Mouse (Mus musculus) MEL (cell line): ENCODE measurements around the gene Olfr221. TPM values are rescaled to one million over a fixed set of nuclear protein-coding genes. Genes with fewer than 3 reads are reported as not detected.

ENCODE experiments used
- DNase-seq: peaks from one replicate; pipeline ENCODE4 v3.0.0; 2011; ENCODE audit warnings: low read depth, low spot score
- H3K27ac ChIP-seq: 2 replicates; pipeline ENCODE4 v1.5.1; 2012; ENCODE audit warnings: low read depth, mild to moderate bottlenecking, control low read depth, low read length, moderate library complexity; ENCODE audit not compliant: control insufficient read depth
- H3K27me3 ChIP-seq, 2 experiments: fragments of 150-350 bp in 1 of 2; sonication (generic) in 1 of 2; 2 replicates each; pipeline ENCODE4 v1.6.1; 2012; ENCODE audit warnings: low read length in 2 of 2, mild to moderate bottlenecking in 2 of 2, improper control_type of control experiment in 1 of 2, moderate library complexity in 1 of 2; ENCODE audit not compliant: insufficient read depth in 2 of 2, control insufficient read depth in 1 of 2
- H3K36me3 ChIP-seq, 2 experiments: 2 replicates each; pipeline ENCODE4 v1.6.1; 2012 to 2014; ENCODE audit warnings: low read length in 2 of 2, improper control_type of control experiment in 1 of 2, inconsistent platforms in 1 of 2, mild to moderate bottlenecking in 1 of 2; ENCODE audit not compliant: insufficient read depth in 2 of 2, control insufficient read depth in 1 of 2
- H3K4me1 ChIP-seq, 2 experiments: fragments of 150-350 bp in 1 of 2; sonication (generic) in 1 of 2; 2 replicates each; pipeline ENCODE4 v1.6.1; 2012; ENCODE audit warnings: low read length in 2 of 2, improper control_type of control experiment in 1 of 2, mild to moderate bottlenecking in 1 of 2; ENCODE audit not compliant: insufficient read depth in 2 of 2, control insufficient read depth in 1 of 2
- H3K4me3 ChIP-seq, 2 experiments: fragments of 150-350 bp in 1 of 2; sonication (generic) in 1 of 2; 2 replicates each; pipeline ENCODE4 v1.5.1; 2012; ENCODE audit warnings: low read depth in 2 of 2, low read length in 2 of 2, mild to moderate bottlenecking in 2 of 2, moderate library complexity in 2 of 2, control low read depth in 1 of 2, improper control_type of control experiment in 1 of 2; ENCODE audit not compliant: control insufficient read depth in 1 of 2, insufficient read depth in 1 of 2
- H3K79me2 ChIP-seq: 2 replicates; pipeline ENCODE4 v1.6.1; 2012; ENCODE audit warnings: mild to moderate bottlenecking, low read length, moderate library complexity; ENCODE audit not compliant: control insufficient read depth, poor library complexity, insufficient read depth
- H3K9ac ChIP-seq: 2 replicates; pipeline ENCODE4 v1.6.1; 2012; ENCODE audit warnings: low read depth, mild to moderate bottlenecking, control low read depth, low read length, moderate library complexity; ENCODE audit not compliant: control insufficient read depth, poor library complexity, severe bottlenecking
- H3K9me3 ChIP-seq: fragments of 150-350 bp; sonication (generic); replicated peaks from 2 replicates; pipeline ENCODE4 v1.6.1; 2012; ENCODE audit warnings: mild to moderate bottlenecking, low read length, improper control_type of control experiment, moderate library complexity; ENCODE audit not compliant: insufficient read depth
- CTCF ChIP-seq, 3 experiments: IDR thresholded peaks in 2 of 3; conservative IDR thresholded peaks in 1 of 3; 2 replicates each; pipeline ENCODE4 v1.5.1; 2011 to 2012; ENCODE audit warnings: low read length in 3 of 3, low read depth in 2 of 3, mild to moderate bottlenecking in 2 of 3, improper control_type of control experiment in 1 of 3, inconsistent platforms in 1 of 3, mixed read lengths in 1 of 3, moderate library complexity in 1 of 3; ENCODE audit not compliant: control insufficient read depth in 1 of 3, insufficient read depth in 1 of 3, poor library complexity in 1 of 3, severe bottlenecking in 1 of 3
- E2F4 ChIP-seq: IDR thresholded peaks from 2 replicates; pipeline ENCODE4 v1.6.1; 2011; ENCODE audit warnings: low read depth, low read length, improper control_type of control experiment, borderline replicate concordance
- EP300 ChIP-seq, 2 experiments: IDR thresholded peaks; 2 replicates each; pipeline ENCODE4 v1.6.1; 2011; ENCODE audit warnings: improper control_type of control experiment in 2 of 2, low read length in 2 of 2, low read depth in 1 of 2, mild to moderate bottlenecking in 1 of 2
- GATA1 ChIP-seq: IDR thresholded peaks from 2 replicates; pipeline ENCODE4 v1.6.1; 2011; ENCODE audit warnings: low read depth, low read length, improper control_type of control experiment
- MEF2A ChIP-seq: IDR thresholded peaks from 2 replicates; pipeline ENCODE4 v1.6.1; 2014; ENCODE audit warnings: low read depth, mild to moderate bottlenecking, inconsistent platforms, low read length, improper control_type of control experiment; ENCODE audit not compliant: poor library complexity, insufficient replicate concordance, severe bottlenecking; ENCODE audit errors: extremely low read depth
- POLR2A ChIP-seq, 2 experiments: IDR thresholded peaks; 2 replicates each; pipeline ENCODE4 v1.6.1; 2011 to 2012; ENCODE audit warnings: low read length in 2 of 2, mild to moderate bottlenecking in 2 of 2, control low read depth in 1 of 2, improper control_type of control experiment in 1 of 2, low read depth in 1 of 2, moderate library complexity in 1 of 2; ENCODE audit not compliant: control insufficient read depth in 1 of 2, insufficient read depth in 1 of 2, poor library complexity in 1 of 2
- POLR2AphosphoS2 ChIP-seq: IDR thresholded peaks from 2 replicates; pipeline ENCODE4 v1.6.1; 2011; ENCODE audit warnings: low read length, improper control_type of control experiment
- TBP ChIP-seq: IDR thresholded peaks from 2 replicates; pipeline ENCODE4 v1.8.0; 2011; ENCODE audit warnings: low read depth, low read length, improper control_type of control experiment
- TCF12 ChIP-seq: IDR thresholded peaks from 2 replicates; pipeline ENCODE4 v1.6.1; 2014; ENCODE audit warnings: low read depth, mild to moderate bottlenecking, inconsistent platforms, low read length, improper control_type of control experiment, moderate library complexity
- USF2 ChIP-seq, 2 experiments: IDR thresholded peaks; 2 replicates each; pipeline ENCODE4 v1.6.1; 2011 to 2012; ENCODE audit warnings: improper control_type of control experiment in 2 of 2, low read length in 2 of 2, borderline replicate concordance in 1 of 2, inconsistent platforms in 1 of 2, low read depth in 1 of 2, mild to moderate bottlenecking in 1 of 2; ENCODE audit not compliant: insufficient read depth in 1 of 2
- ZMIZ1 ChIP-seq: IDR thresholded peaks from 2 replicates; pipeline ENCODE4 v1.6.1; 2012; ENCODE audit warnings: low read depth, mild to moderate bottlenecking, inconsistent platforms, low read length, improper control_type of control experiment, moderate library complexity
- polyA plus RNA-seq, 2 experiments: library from polyadenylated mRNA; stranded (reverse) in 1 of 2; unstranded in 1 of 2; fragments of >175 nt in 1 of 2; fragments of >200 nt in 1 of 2; gene quantifications; 2 replicates each; pipeline versions ENCODE4 v1.2.1 to v1.2.4; 2012; ENCODE audit warnings: low replicate concordance in 2 of 2, low read depth in 1 of 2; ENCODE audit not compliant: insufficient read length in 2 of 2, insufficient read depth in 1 of 2, missing spikeins in 1 of 2
- total RNA-seq: library from RNA; depleted of rRNA; stranded (reverse); fragments of 300-350 nt; gene quantifications from 2 replicates; pipeline ENCODE4 v1.2.3, GENCODE M21; 2012

Gene Olfr221
- total and polyA plus RNA-seq, 3 experiments: not detected

DNA sequence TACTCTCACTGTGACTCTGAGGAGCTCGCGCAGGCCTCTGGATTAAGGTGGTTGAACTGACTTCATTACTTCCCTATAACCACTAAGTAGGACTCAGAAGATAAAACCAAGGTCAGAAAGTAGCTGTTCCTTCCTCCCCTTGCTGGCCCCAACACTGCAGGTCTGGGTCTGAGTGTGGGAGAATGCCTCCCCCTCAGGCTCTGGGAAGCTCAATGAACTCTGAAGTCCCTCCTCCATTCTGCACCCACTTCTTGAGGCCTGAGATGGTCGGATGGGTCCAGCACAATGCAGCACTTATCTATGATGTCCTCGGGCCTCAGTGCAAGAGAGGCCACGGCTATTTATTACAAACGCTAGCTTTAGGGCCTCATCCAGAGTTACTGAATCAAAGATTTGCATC is 36.6 kb downstream of the Olfr221 start:
- no peak for TF ChIP-seq MEF2A
- no peak for TF ChIP-seq CTCF (IDR thresholded peaks at IDR 0.05 in 2 of 3, conservative IDR thresholded peaks at IDR 0.05 in 1 of 3; ENCODE audit: control insufficient read depth in 1 of 3, insufficient read depth in 1 of 3, low read depth in 2 of 3, low read length in 3 of 3, poor library complexity in 1 of 3, severe bottlenecking in 1 of 3)
- no peak for TF ChIP-seq TBP
- TF ChIP-seq USF2 (IDR thresholded peaks at IDR 0.05; ENCODE audit: borderline replicate concordance in 1 of 2, insufficient read depth in 1 of 2, low read depth in 1 of 2, low read length in 2 of 2): no peak
- no peak for TF ChIP-seq ZMIZ1
- no peak for TF ChIP-seq TCF12
- TF ChIP-seq POLR2AphosphoS2: no peak
- TF ChIP-seq, all 39 proteins: peak for 0
- H3K27ac ChIP-seq: no peak overlapping the region

DNA sequence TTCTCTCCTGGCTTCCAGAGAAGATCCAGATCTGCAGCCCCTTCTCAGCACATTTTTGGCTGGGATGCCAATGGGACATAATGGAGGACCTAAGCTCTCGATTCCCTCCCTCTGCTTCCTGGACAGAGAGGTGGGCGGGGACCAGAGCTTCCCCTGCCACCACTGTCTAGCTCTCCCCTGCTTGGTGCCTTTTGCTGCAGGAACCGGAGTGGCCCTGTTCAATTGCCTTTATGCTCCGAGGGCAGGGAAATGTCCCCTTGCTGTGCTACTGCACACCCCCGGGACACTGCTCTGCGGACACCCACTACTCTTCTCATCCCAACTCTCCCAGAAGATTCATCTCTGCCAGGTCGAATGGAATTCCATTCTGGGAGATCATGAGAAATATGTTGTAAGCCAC is 37.1 kb downstream of the Olfr221 start:
- Histone ChIP-seq H3K9me3 (no peaks in the 10 kb centered on the region), H3K36me3 (no peaks in the 10 kb centered on the region; a peak in 1 of 4 replicates), H3K4me3 (no peak overlapping the region), H3K27ac (no peak overlapping the region), H3K27me3 (no peaks in the 10 kb centered on the region), H3K79me2 (no peaks in the 10 kb centered on the region), H3K4me1 (no peaks in the 10 kb centered on the region), H3K9ac (no peak overlapping the region)
- no peak for TF ChIP-seq EP300 (IDR thresholded peaks at IDR 0.05; ENCODE audit: low read depth in 1 of 2, low read length in 2 of 2)
- TF ChIP-seq GATA1: no peak
- TF ChIP-seq POLR2A (IDR thresholded peaks at IDR 0.05; ENCODE audit: control insufficient read depth in 1 of 2, insufficient read depth in 1 of 2, low read depth in 1 of 2, low read length in 2 of 2, poor library complexity in 1 of 2): 0 out of 4 replicates have a peak, but pooled peaks of 1 of the 2 experiments have one; percentile 6
- no peak for DNase-seq

More for the DNA sequence above, 36.6 kb downstream of the Olfr221 start:
- no peaks in the 10 kb centered on the region for H3K4me1 ChIP-seq
- H3K4me3 ChIP-seq: no peak overlapping the region
- no peaks in the 10 kb centered on the region for H3K9me3 ChIP-seq
- H3K79me2 ChIP-seq: no peaks in the 10 kb centered on the region
- no peak overlapping the region for H3K9ac ChIP-seq
- H3K36me3 ChIP-seq: no peaks in the 10 kb centered on the region; a peak in 1 of 4 replicates
- no peaks in the 10 kb centered on the region for H3K27me3 ChIP-seq
- DNase-seq: no peak

GRCm38 (mm10) chr14:52003981-52004495 is 38.2 kb downstream of the Olfr221 start:
- Histone ChIP-seq H3K4me3 (no peak overlapping the region), H3K4me1 (no peaks in the 10 kb centered on the region), H3K27me3 (no peaks in the 10 kb centered on the region), H3K9ac (no peak overlapping the region), H3K9me3 (no peaks in the 10 kb centered on the region), H3K27ac (no peak overlapping the region), H3K79me2 (no peaks in the 10 kb centered on the region), H3K36me3 (no peaks in the 10 kb centered on the region; a peak in 1 of 4 replicates)
- peak; percentile 74 for DNase-seq
- TF ChIP-seq MEF2A (no peak), ZMIZ1 (no peak), E2F4 (no peak)
